Mouse (Mus musculus) kidney, embryonic 16.5 days (tissue): Measurements from ENCODE around the gene Mpp3. TPM values are rescaled to one million over a fixed set of nuclear protein-coding genes. Genes with fewer than 3 reads are reported as not detected.
"Not testable (repeated sequence)": the region's sequence is repeated elsewhere in the genome, so short reads cannot be mapped to it uniquely, and the experiment has no call there.

Experiments
- ATAC-seq: fragments of 200-750 bp; cut with Nextera tagmentation; 2 replicates; pipeline ENCODE4 v1.8.0; 2017; ENCODE audit warnings: moderate TSS enrichment; ENCODE audit not compliant: low FRiP score, low TSS enrichment
- H3K27ac ChIP-seq: fragments of 300-500 bp; sonication (generic); 2 replicates; pipeline ENCODE4 v1.5.1; 2014; ENCODE audit warnings: low read length
- H3K27me3 ChIP-seq: fragments of 300-500 bp; sonication (generic); 2 replicates; pipeline ENCODE4 v1.6.1; 2014; ENCODE audit warnings: low read length, control low read depth, mixed read lengths; ENCODE audit not compliant: insufficient read depth
- H3K36me3 ChIP-seq: fragments of 300-500 bp; sonication (generic); 2 replicates; pipeline ENCODE4 v1.6.1; 2014; ENCODE audit warnings: low read length, control low read depth, mixed read lengths; ENCODE audit not compliant: insufficient read depth
- H3K4me1 ChIP-seq: fragments of 300-500 bp; sonication (generic); 2 replicates; pipeline ENCODE4 v1.6.1; 2014; ENCODE audit warnings: low read length, control low read depth, mixed read lengths; ENCODE audit not compliant: insufficient read depth
- H3K4me2 ChIP-seq: fragments of 300-500 bp; sonication (generic); replicated peaks from 2 replicates; pipeline ENCODE4 v1.6.1; 2014; ENCODE audit warnings: low read depth, low read length
- H3K4me3 ChIP-seq: fragments of 300-500 bp; sonication (generic); 2 replicates; pipeline ENCODE4 v1.5.1; 2014; ENCODE audit warnings: mild to moderate bottlenecking, low read length
- H3K9ac ChIP-seq: fragments of 300-500 bp; sonication (generic); replicated peaks from 2 replicates; pipeline ENCODE4 v1.6.1; 2014; ENCODE audit warnings: low read length
- H3K9me3 ChIP-seq: fragments of 300-500 bp; sonication (generic); 2 replicates; pipeline ENCODE4 v1.6.1; 2016; ENCODE audit warnings: low read length, control low read depth
- WGBS: fragments of 180-500 bp; shearing (Covaris S2); extraction: QIAGEN DNeasy Blood & Tissue Kit; methylation state at CpG from one replicate; pipeline ENCODE4 v1.1.7; 2014; 5-methylcytosine and 5-hydroxymethylcytosine counted together
- polyA plus RNA-seq: library from polyadenylated mRNA; unstranded; fragments of >200 nt; fragmentation: Nextera tagmentation; extraction: Ambion mirVana; gene quantifications from 2 replicates; pipeline ENCODE4 v1.2.1, GENCODE M21; 2015

The Mpp3 gene
- polyA plus RNA-seq, 1 experiment from 2014 or later: 7.2 TPM

DNA sequence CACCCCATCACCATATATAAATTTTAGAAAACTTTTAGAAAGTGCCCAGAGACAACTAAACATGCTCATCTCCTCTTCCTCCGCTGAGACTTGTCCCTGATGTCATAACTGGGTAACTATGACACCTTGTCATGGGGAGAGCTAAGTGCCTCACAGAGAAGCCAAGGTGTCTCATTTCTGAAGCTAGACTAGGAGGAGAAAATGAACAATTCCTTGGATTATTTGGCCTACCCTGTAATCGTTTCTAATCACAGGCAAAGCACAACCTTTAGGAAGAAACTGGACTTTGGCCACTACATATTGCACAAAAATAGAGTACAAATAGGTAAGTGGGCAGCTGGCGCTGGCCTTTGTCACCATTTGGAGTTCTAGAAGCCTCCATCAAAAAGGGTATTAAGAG, 41.3 kb downstream of the Mpp3 start, which contains the start of gene Dusp3:
Gene Dusp3 (minus strand): TSS at position 101 of the 400 bp plus-strand sequence.
- Histone ChIP-seq H3K4me2 (no peak within 1 kb of the TSS), H3K9ac (no peak within 1 kb of the TSS), H3K36me3 (no peaks in the 10 kb centered on the region), H3K9me3 (no peaks in the 10 kb centered on the region), H3K4me3 (no peak within 1 kb of the TSS), H3K4me1 (peaks cover 33% of the 10 kb centered on the region), H3K27me3 (peaks cover 2% of the 10 kb centered on the region; the same call in 1 of the 2 replicates), H3K27ac (no peak within 1 kb of the TSS)
- no peak for ATAC-seq
- WGBS: 94% methylated on average over 3 of the region's 3 CpGs

DNA sequence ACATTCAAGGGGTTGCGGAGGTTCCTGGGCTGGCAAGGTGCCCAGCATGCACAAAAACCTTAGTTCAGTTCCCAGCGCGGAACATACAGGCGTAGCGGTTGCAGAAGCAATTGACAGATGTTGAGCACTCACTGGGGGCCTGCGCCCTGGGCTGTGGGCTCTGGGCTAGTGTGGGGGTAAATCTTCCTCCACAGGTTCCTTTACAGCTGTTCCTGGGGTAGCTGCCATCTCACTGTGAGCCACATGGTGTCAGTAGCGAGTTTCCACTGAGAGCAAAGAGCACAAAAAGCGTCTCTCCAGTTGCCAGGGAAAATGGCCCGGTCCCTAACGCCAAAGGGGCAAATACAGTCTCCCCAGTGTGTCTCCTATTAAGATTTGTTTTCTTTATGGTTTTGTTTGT, 42.3 kb downstream of the Mpp3 start:
- peaks cover 2% of the 10 kb centered on the region; the same call in 1 of the 2 replicates for H3K27me3 ChIP-seq
- WGBS: 4% methylated on average over 10 of the region's 10 CpGs
- peaks cover 33% of the 10 kb centered on the region for H3K4me1 ChIP-seq
- no peak for ATAC-seq
- no peak overlapping the region for H3K4me3 ChIP-seq
- no peaks in the 10 kb centered on the region for H3K9me3 ChIP-seq
- H3K9ac ChIP-seq: no peak overlapping the region
- H3K36me3 ChIP-seq: peaks cover 3% of the 10 kb centered on the region; the same call in 1 of the 2 replicates
- H3K4me2 ChIP-seq: no peak overlapping the region
- H3K27ac ChIP-seq: no peak overlapping the region

DNA sequence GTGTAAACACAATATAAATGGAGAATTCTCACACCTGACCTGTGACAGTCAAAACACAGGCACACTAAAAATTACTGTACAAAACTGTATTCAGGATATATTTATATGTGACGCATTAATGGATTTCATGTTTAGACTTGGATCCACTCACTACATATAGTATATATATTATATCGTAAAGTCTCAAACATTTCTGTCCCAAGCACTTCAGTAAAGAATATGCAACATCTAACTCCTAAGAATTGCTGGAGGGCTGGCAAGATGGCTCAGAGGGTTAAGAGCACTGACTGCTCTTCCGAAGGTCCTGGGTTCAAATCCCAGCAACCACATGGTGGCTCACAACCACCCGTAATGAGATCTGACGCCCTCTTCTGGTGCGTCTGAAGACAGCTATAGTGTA, 42.8 kb downstream of the Mpp3 start:
- H3K36me3 ChIP-seq, ATAC-seq, H3K9me3 ChIP-seq, H3K27ac ChIP-seq, H3K9ac ChIP-seq, H3K4me3 ChIP-seq, H3K27me3 ChIP-seq, H3K4me2 ChIP-seq: not testable (repeated sequence)
- peaks cover 33% of the 10 kb centered on the region for H3K4me1 ChIP-seq
- 51% methylated on average over 6 of the region's 6 CpGs for WGBS

DNA sequence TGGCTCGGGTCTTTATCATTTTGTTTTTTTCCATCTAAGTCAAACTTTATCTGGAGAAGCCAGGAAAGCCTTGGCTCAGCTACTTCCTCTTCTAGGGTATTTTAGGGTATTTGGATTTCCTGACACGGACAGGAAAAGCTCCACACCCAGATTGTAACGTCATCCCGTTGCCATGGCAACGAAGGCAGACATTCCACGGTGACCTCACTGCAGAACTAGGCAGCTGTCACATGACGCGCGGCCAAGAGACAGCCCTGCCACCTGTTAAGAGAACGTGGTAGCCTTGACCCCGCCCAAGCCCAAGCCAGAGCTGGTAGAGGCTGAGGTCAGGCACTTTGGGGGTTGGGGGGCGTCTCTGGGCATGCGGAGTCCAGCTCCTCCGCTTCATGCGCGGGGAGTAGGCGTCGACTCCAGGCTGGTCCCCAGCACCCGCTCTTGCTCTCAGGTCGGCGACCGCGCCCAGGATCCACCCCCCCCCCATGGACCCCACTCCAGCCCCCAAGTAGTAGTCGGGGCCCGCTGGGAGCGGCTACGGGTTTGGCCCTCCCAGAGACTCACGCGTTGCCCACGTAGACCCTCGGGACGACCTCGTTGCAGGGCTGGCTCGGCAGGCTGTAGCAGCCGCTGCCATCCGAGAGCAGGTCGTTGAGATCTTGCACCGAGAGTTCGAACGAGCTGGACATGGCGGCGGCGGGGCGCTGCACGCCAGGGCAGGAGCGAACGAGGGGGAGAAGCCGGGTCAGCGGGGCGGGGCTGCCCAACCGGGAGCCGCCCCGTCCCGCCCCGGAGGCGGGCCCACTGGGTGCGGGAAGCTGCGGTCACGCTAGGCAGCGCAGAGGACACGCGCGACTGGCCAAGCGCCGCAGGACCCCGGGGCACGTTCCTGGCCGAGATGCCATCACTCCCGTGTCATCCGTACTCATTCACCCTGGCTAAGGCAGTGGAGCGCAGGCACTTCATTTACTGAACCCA, 43.9 kb downstream of the Mpp3 start, which contains the start of gene Cfap97d1:
Gene Cfap97d1 (plus strand): TSS at position 226 of the 972 bp plus-strand sequence.
- Histone ChIP-seq H3K9ac (peak within 1 kb of the TSS; percentile 75), H3K4me1 (peaks cover 33% of the 10 kb centered on the region), H3K9me3 (no peaks in the 10 kb centered on the region), H3K27ac (peak within 1 kb of the TSS; percentile 87), H3K4me2 (peak within 1 kb of the TSS; percentile 99), H3K36me3 (peaks cover 6% of the 10 kb centered on the region; the same call in 1 of the 2 replicates), H3K4me3 (peak within 1 kb of the TSS; percentile 70), H3K27me3 (peaks cover 2% of the 10 kb centered on the region; the same call in 1 of the 2 replicates)
- peak; percentile 88 for ATAC-seq
- WGBS: under 1% methylated on average over 71 of the region's 71 CpGs

DNA sequence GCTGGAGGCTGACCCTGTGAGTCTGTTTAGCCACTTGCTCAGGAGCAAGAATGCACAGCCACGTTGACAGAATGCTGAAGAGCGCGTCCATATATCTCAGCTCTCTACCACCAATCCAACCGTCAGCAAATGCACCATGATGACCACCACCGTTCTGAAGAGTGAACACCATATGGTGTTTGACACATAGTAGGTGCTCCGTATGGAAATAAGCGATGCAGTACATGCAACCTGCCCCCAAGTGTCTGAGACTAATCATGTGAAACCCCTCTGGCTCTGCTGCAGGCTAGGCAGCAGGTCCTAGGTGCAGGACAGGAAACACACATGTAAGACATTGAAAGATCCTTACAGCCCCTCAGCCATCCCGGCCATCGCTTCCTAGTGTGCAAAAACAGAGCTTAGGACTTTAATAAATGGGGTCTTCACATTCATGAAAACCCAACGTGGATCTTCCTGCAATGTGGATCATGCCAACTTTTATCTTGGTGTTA, 44.8 kb downstream of the Mpp3 start:
- no peak for ATAC-seq
- H3K36me3 ChIP-seq: peaks cover 6% of the 10 kb centered on the region; the same call in 1 of the 2 replicates
- peak overlapping the region; percentile 70; the same call in 1 of the 2 replicates for H3K4me3 ChIP-seq
- WGBS: 61% methylated on average over 10 of the region's 10 CpGs
- H3K9ac ChIP-seq: 0 out of 2 replicates have a peak overlapping the region, but pooled peaks have one; percentile 13
- H3K27me3 ChIP-seq: peaks cover 2% of the 10 kb centered on the region; the same call in 1 of the 2 replicates
- H3K4me1 ChIP-seq: peaks cover 33% of the 10 kb centered on the region
- peak overlapping the region; percentile 83 for H3K27ac ChIP-seq
- peak overlapping the region; percentile 99 for H3K4me2 ChIP-seq
- H3K9me3 ChIP-seq: no peaks in the 10 kb centered on the region

DNA sequence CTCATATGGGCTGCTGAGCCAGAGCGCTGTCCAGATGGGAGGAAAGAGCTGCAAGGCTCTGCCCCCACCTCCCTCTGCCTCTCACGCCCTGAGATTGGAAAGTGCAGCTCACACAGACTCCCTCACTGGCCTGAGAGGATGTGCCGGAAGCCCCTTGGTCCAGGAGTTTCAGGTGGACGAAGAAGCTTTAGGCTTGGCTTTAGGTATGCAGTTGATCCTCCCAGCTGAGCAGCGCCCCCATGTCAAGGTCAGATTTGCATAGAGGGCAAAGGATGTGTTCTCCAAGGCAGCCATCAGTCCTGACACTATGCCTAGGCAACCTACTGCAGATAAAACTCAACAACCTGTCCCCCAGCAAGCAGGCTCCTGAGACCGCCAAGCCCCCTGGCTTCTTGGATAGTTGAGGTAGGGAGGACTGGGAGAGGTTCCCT, 45.3 kb downstream of the Mpp3 start:
- Histone ChIP-seq H3K4me1 (peaks cover 37% of the 10 kb centered on the region), H3K27me3 (peaks cover 2% of the 10 kb centered on the region; the same call in 1 of the 2 replicates), H3K4me2 (peak overlapping the region; percentile 99), H3K27ac (peak overlapping the region; percentile 83), H3K4me3 (peak overlapping the region; percentile 70; the same call in 1 of the 2 replicates), H3K36me3 (peaks cover 6% of the 10 kb centered on the region; the same call in 1 of the 2 replicates), H3K9me3 (no peaks in the 10 kb centered on the region), H3K9ac (0 out of 2 replicates have a peak overlapping the region, but pooled peaks have one; percentile 13)
- WGBS: 54% methylated on average over 6 of the region's 6 CpGs
- no peak for ATAC-seq

DNA sequence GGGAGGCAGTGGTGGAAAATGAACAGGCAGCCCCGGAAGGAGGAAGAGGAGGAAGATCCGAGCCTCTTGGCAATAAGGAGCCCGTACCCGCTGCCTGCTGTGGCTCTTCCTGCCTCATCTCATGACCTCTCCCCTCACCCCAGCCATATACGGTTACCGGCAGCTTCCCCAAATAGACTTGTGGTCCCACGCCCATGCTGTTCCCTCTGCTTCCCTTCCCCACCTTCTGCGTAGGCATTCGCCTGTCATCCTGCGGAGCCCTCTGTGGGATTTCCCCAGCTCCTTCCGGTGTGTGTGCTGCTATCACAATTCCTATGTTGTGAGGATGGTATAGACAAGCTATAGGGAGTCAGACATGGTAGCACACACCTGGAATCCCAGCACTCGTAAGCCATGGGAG, 46.4 kb downstream of the Mpp3 start:
- Histone ChIP-seq H3K27ac (no peak overlapping the region), H3K27me3 (peaks cover 2% of the 10 kb centered on the region; the same call in 1 of the 2 replicates), H3K4me1 (peaks cover 43% of the 10 kb centered on the region), H3K4me3 (no peak overlapping the region), H3K9me3 (no peaks in the 10 kb centered on the region; the same call in 1 of the 2 replicates), H3K4me2 (0 out of 2 replicates have a peak overlapping the region, but pooled peaks have one; percentile 5), H3K9ac (no peak overlapping the region), H3K36me3 (peaks cover 7% of the 10 kb centered on the region; the same call in 1 of the 2 replicates)
- no peak for ATAC-seq
- 69% methylated on average over 12 of the region's 12 CpGs for WGBS

DNA sequence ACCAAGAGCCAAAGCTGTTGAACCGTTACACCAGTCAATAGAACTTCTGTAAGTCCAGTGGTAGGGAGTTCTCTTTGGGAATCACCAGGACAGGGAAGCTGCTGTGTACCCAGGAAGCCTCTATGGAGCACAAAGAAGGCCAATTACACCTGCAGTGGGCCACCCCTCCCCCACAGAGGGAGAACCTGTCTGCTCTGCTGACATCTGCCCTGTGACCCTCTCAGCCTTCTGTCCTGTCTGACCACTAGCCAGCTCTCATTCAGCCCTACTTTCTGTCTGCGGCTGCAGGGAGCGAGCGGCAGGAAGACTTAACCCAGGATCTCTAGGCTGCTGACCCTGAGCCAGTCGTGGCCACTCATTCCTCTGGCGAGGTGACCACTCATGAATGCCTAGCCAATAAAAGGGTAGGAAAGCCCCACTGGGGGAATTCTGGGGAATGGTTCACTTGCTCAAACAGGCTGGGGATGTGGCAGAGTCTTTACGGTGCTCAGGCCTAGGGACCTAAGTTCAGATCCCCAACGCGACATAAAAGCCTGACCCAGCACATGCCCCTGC, 47.6 kb downstream of the Mpp3 start:
- peaks cover 9% of the 10 kb centered on the region; the same call in 1 of the 2 replicates for H3K36me3 ChIP-seq
- no peak for ATAC-seq
- no peak overlapping the region for H3K4me3 ChIP-seq
- H3K9me3 ChIP-seq: no peaks in the 10 kb centered on the region; the same call in 1 of the 2 replicates
- 80% methylated on average over 9 of the region's 9 CpGs for WGBS
- no peak overlapping the region for H3K9ac ChIP-seq
- no peak overlapping the region for H3K4me2 ChIP-seq
- no peak overlapping the region for H3K27ac ChIP-seq
- H3K4me1 ChIP-seq: peaks cover 34% of the 10 kb centered on the region
- H3K27me3 ChIP-seq: no peaks in the 10 kb centered on the region

DNA sequence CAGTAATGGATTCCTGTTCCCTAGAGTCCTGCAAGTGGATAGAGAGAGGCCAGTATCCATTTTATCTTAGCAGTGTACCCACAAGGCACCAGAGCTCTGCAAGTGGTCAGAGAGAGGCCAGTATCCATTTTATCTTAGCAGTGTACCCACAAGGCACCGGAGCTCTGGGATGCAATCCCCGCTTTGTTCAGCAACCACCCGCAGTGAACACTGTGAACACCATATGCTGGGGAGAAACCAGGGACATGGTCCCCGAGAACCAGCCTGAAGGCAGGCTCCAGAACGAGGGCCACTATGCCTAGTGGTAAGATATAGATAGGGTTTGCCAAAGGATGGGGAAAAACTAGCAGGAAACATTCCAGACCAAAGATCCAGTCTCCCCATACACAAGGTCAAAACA, 49.1 kb downstream of the Mpp3 start:
- Histone ChIP-seq H3K27ac (no peak overlapping the region), H3K4me2 (no peak overlapping the region), H3K36me3 (peaks cover 9% of the 10 kb centered on the region; the same call in 1 of the 2 replicates), H3K27me3 (no peaks in the 10 kb centered on the region), H3K9ac (no peak overlapping the region), H3K9me3 (no peaks in the 10 kb centered on the region; the same call in 1 of the 2 replicates), H3K4me3 (no peak overlapping the region), H3K4me1 (peaks cover 30% of the 10 kb centered on the region)
- no peak for ATAC-seq
- 92% methylated on average over 5 of the region's 5 CpGs for WGBS
